Mouse (Mus musculus) brain, embryonic 14.5 days (tissue): ENCODE data around the gene Nemp2. TPM values are rescaled to one million over a fixed set of nuclear protein-coding genes. Genes with fewer than 3 reads are reported as not detected.

ENCODE experiments used
- DNase-seq: peaks from one replicate; pipeline ENCODE4 v3.0.0-alpha.2; 2011; ENCODE audit warnings: low read depth
- CTCF ChIP-seq: fragments of 200-500 bp; IDR thresholded peaks from 2 replicates; pipeline ENCODE4 v1.5.1; 2012; ENCODE audit warnings: inconsistent platforms, mild to moderate bottlenecking, moderate library complexity, borderline replicate concordance; ENCODE audit not compliant: insufficient read depth, insufficient read length; ENCODE audit errors: extremely low read depth
- POLR2A ChIP-seq: fragments of 200-500 bp; IDR thresholded peaks from 2 replicates; pipeline ENCODE4 v1.6.1; 2012; ENCODE audit warnings: mild to moderate bottlenecking, inconsistent platforms, borderline replicate concordance; ENCODE audit not compliant: poor library complexity, insufficient read depth, insufficient read length, severe bottlenecking; ENCODE audit errors: extremely low read depth
- polyA plus RNA-seq: library from polyadenylated mRNA; depleted of rRNA; stranded (reverse); fragments of >200 nt; gene quantifications from 2 replicates; pipeline ENCODE4 v1.2.3, GENCODE M21; 2012; rRNA removed

Gene Nemp2
- 19.9 and 25.6 TPM in 2 replicates for polyA plus RNA-seq

DNA sequence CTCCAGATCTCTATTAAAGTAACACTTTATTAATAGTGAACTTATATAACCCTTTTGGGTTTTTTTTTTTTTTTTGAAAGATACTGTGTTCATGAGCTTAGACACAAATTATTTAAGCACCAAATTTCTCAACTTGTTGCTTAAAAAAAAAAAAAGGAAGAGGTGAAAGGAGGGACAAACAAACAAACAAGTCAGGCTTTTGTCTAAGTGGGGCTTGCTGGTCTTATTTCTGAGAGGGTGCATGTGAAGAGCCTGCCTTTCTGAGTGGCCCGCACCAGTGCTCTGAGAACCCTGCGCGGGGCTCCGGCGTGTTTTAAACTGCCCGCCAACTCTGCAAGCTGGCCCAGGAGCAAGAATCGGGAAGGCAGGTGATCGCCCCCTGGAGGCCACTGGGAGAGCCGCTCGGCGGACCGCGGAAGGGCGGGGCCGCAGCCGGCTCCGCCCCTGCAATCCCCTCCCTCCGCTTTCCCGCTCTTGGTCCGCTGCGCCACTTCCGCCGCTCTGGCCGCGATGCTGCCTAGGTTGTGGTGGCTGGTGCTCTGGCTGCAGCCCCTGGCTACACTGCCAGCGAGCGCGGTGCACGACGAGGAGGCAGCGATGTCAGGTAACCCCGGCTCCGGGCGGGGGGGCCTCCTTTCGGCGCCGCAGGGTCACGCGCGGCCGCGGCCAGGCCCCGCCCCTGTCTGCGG is at the start of gene Nemp2:
Gene Nemp2 (plus strand): TSS at position 456 of the 689 bp plus-strand sequence.
- TF ChIP-seq POLR2A, result 0 out of 2 replicates have a peak, but pooled peaks have one; percentile 34
- TF ChIP-seq CTCF, result peak; percentile 92
- DNase-seq, result peak; percentile 95

DNA sequence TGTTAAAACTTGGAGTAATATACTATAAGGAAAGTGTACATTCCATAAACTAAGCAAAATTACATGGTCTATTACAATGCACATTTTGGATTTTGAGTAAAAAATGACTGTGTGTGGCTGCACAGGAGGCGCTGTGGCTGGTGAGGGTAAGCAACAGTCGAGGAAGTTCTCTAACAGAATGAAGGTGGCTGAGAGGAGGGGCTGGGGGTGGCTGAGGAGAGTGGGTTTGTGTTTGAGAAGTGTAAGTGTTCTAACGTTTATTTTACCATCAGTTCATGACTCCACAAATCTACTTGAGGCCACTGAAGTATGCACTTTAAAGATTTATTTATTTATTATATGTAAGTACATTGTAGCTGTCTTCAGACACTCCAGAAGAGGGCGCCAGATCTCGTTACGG is 48.8 kb upstream of the Nemp2 start:
- TF ChIP-seq POLR2A, result no peak
- no peak for TF ChIP-seq CTCF
- no peak for DNase-seq

DNA sequence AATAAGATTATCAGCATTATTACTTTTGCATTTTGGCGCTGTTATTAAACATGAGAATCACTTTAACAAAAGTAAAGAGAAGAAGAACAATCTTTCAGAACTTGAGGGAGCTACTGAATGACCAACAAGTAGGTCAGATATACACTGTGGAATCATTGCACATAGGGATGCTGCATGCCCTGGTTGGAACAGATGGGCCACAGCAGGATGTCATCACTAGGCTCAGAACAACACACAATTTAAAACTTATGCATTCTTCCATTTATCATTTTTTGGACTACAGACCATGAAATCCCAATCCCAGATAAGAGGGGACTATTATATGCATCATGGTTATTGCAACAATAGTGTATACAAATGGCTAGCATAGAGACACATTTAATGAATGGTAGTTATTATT is 47.6 kb upstream of the Nemp2 start:
- no peak for DNase-seq
- TF ChIP-seq CTCF (no peak), POLR2A (no peak)

GRCm38 (mm10) chr1:52596982-52597646 is 33.4 kb upstream of the Nemp2 start:
- TF ChIP-seq POLR2A (no peak), CTCF (no peak)
- peak; percentile 94 for DNase-seq

- DNase-seq, result peak; percentile 59
Observed at GRCm38 (mm10) chr1:52597761-52598160, 32.7 kb upstream of the Nemp2 start.

DNA sequence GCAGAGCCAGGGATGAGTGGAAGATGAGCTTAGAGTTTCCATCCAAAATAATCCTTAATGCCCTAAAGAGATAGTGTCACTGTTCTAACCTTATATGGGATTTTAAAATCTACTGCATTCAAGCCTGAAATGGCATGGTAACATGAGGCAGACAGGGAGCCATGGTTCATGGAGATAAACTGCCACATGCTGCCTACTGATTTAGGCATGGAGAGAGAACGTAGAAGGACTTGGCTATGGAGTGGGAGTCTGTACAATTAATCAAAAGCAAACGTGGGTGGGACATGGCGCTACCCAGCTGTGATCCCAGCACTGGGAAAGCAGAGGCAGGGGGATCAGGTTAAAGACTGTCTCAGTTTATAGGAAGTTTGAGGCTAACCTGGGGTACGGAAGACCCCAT is 32.1 kb upstream of the Nemp2 start:
- peak; percentile 13 for DNase-seq
- TF ChIP-seq POLR2A, result no peak
- TF ChIP-seq CTCF, result no peak

More at GRCm38 (mm10) chr1:52597761-52598160, 32.7 kb upstream of the Nemp2 start:
- TF ChIP-seq POLR2A, result no peak
- no peak for TF ChIP-seq CTCF

DNA sequence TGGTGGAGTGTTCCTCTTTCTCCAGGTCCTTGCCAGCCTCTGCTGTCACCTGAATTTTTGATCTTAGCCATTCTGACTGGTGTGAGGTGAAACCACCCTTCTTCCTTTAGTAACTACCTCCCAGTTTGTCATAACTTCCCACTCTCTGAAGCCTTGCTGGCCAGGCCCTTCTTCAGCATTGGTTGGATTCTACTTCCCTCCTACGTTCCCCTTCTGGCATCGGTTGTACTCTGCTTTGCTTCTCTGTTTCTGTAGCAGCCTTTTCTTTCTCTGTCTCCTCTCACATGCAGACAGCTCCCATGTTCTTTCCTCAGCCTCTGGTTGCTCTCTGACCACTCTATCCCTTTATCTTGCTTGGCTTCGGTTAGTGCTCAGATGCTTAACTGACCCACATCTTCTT is 29.0 kb upstream of the Nemp2 start:
- DNase-seq, result no peak
- TF ChIP-seq POLR2A (no peak), CTCF (no peak)

GRCm38 (mm10) chr1:52607700-52608099 is 22.8 kb upstream of the Nemp2 start:
- DNase-seq, result no peak
- no peak for TF ChIP-seq POLR2A
- TF ChIP-seq CTCF, result no peak

GRCm38 (mm10) chr1:52608486-52608885 is 22.0 kb upstream of the Nemp2 start:
- DNase-seq, result no peak
- TF ChIP-seq CTCF (no peak), POLR2A (no peak)

DNA sequence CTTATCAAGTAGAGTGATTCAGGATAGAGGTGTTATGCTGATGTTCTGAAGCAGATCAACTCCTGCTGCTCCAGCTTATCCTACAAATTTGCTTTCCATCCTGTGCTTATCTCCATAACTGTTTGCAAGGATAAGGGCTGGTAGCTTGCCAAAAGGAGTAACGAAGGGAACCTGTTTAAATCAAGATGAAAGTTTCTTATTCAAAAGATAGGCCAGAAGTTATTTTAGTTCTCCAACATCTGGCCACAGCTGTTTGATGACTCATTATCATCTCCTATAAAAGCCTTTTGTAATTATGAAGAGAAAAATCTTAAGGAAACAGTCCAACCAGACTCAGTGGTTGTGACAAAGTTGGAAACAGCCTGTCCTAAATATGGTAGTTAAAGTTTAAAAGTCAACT is 12.3 kb upstream of the Nemp2 start:
- TF ChIP-seq CTCF, result no peak
- no peak for DNase-seq

DNA sequence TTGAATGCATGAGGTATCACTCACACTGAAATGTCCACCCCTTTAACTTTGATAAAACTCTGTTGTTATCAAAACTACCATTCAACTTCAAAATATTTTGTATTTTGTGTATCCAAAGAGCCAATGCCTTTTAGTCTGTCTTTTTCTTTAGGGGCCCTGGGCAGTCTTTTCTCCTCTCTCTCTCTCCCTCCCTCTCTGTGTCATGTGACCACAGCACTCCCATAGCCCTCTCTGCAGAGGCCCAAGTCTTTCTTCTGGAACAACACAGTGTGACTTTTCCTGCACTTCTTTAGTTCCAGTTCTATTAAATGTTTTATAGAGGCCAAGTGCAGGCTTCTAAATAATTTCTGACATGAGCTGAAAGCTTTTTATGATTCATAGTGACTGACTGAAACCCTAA is 10.1 kb upstream of the Nemp2 start:
- TF ChIP-seq CTCF (no peak), POLR2A (no peak)
- DNase-seq, result no peak

GRCm38 (mm10) chr1:52630937-52631299 is 415 bp downstream of the Nemp2 start:
- DNase-seq, result peak; percentile 75
- TF ChIP-seq POLR2A (no peak), CTCF (no peak)
